Mouse (Mus musculus): ENCODE results near the gene Mrpl2.

Gene Mrpl2

DNA sequence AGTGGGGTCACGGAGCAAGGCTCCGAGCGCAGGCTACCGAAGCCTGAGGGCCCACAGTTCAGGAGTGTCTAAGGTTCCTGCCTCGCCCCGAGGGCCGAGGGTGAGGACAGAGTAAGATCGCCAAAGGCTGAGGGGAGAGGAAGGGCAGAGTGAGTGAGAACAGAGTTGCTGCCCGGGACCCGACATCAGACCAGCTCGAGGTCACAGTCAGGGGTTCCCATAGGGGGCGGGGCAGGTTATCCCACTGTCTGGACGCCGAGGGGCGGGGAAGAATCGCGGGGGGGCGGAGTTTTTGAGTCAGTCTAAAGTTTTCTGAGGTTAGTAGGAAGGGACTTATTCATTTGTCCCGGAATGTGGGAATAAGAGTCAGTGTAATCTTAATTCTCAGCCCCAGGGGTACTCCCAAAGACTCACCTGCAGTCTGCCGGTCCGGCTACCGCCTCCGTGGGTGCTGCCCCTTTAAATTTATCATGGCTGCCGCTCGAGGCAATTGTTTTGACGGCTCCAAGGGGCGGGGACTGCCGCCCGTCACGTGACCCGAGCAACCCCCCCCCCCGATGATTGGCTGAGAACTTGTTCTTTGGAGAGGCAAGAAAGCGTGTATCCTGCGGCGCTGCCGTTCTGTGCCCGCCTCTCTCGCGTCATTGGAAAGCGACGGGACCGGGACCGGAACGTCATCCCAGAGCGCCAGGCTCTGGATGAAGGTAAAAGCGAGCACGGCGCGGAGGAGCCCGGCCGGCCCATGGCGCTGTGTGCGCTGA lies at the start of gene Mrpl2, which contains the start of gene Klc4:
Gene Mrpl2, plus strand, starts transcription at position 669 of the 761 bp plus-strand sequence.
Gene Klc4, minus strand, starts transcription at position 462 of the 761 bp plus-strand sequence.
- DNase-seq: peak; percentile 100

DNA sequence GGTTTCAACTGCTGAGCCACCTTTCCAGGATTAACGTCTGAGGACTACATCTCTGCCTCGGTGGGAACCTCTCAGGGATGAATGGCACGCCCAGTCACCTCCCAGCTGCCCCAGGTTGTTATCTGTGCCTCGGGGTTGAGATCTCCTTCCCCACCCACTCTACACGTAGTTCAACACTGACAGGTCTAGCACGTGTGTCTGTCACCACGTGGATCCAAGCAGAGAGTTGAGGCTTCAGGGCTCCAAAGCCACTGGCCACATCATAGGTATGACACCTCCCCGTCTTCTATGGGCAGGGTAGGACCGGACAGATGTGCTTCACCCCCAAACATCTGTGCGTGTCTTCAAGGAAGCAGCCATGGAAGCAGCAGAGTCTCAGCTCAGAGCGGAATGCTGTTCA lies 48.1 kb upstream of the Mrpl2 start:
- no peak for DNase-seq

DNA sequence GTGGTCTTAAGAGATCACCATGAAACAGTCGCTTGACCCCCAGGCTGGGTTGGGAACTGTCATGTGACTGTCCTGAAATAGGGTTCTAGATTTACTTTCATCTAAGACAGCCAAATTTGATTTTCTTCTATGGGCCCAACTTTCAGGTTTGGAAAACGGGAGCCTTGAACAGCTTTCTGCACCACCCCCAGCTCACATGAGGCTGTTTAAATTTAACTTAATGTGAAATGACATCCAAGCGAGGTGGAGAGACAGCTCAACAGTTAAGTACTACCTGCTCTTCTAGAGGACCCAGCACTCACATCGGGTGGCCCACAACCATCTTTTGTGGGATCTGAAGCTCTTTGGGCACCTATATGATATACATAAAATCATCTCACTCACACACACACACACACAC lies 47.1 kb upstream of the Mrpl2 start:
- no peak for DNase-seq

DNA sequence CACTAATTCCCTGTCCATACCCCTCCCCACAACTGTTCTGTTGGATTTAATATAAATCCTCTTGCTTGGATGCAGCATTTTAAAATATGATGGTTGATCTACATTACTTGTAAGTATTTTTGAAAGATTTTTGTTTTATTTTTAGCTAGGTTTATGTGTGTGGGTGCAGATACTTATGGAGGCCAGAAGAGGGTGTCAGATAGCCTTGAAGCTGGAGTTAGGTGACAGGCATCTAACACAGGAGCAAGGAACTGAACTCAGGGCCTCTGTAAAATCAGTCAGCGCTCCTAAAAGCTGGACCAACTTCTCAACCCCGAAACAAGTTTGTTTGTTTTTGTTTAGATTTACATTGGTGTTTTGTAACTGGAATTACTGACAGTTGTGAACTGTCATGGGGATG lies 45.5 kb upstream of the Mrpl2 start:
- no peak for DNase-seq

DNA sequence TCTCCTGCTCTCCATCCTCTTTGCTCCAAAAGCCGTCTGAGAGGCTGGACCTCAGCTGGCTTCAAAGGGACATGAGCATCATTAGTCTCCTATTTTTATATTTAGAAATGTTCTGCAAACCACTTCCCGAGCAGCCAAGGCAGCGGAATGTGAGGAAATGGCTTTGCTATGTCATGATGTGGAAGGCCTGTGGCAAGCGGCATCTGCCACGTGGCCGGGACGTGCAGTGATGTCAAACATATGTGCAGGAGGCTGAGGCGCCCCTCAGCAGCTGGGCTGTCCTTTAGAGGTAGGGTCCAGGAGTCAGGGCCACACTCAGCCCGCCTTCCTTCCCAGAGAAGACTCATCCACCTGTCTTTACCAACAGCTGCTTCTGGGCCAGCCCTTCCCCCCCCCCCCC lies 43.8 kb upstream of the Mrpl2 start:
- no peak for DNase-seq

DNA sequence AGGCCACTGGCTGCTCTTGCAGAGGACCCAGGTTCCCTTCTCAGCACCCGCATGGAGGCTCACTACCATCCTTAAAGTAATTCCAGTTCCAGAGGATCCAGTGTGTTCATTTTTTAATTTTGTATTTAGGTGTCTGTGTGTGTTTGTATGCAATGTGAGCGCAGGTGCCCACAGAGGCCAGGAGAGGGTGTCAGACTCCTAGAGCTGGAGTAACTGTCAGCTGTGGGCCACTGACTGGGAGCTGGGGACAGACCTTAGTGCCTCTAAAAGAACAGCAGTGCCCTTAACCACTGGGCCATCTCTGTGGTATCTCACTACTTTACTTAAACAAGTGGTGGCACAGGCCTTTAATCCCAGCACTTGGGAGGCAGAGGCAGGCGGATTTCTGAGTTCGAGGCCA lies 42.8 kb upstream of the Mrpl2 start:
- DNase-seq: no peak

DNA sequence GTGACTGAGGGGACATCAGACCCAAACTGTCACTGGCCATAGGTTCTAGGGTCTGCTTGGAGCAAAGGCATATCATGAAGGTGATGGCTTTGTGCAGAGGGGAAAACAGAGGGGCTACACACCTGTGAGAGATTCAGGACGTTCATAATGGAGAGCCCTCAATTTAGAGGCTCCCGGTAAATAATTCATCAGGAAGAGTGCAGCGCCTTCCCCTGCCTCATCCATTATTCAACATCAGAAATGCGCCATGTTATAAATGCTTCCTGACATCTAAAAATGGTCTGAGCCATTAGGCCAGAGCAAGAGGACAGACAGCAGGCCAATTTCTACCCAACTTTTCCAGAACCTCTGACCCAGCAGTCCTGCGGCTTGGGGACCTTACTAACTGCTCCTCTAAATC lies 40.9 kb upstream of the Mrpl2 start:
- no peak for DNase-seq

DNA sequence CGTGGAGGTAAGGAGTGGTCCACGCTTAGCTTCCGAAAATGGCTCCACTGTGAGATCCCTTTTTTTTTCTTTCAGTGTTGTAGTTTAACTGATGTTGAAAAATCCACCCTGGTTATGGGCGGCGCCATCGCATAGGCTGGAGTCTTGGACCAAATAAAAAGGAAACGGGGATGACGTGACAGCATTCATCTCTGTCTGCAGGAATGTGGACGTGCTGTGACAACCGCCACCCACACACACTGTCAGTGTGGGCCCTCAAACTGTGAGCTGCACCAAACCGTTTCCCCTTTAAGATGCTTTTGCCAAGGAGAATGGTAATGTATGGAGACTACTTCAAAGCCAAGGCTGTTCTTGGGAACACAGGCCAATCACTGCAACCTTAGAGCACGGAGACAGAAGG lies 40.0 kb upstream of the Mrpl2 start:
- no peak for DNase-seq

DNA sequence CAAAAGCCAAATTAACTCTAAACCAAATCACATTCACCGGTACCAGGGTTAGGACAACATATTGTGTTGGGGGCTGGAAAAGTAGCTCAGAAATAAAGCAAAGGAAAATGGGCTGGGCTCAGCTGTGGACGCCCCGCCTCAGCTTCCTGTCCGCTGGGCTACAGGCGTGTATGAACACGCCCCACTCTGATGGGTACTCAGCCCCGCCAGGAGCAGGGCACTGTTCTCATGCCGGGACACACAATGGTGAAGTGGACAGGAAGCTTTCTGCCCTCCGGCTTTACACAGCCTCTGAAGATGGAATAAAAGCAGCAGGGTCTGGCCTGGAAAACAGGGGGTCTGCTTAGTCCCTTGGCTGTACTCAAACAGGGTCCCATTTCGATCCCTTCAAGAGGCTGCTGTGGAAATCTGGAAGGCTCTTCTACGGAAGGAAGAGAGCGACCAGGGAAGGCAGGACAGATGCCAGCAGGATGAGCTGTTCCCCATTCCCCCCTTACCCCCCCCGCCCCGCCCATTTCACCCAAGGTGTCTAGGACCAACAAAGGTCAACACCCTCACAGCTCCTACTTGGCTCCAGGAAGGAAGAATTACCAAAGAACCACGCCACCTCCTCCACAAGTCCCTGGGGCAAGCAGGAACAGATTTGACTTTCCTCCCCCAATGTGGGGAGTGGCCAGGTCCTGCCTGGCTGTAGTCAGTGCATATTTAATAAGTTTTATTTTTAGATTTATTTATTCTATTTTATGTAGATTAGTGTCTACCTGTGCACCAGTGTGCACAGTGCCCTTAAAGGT lies 36.1 kb upstream of the Mrpl2 start:
- DNase-seq: no peak

DNA sequence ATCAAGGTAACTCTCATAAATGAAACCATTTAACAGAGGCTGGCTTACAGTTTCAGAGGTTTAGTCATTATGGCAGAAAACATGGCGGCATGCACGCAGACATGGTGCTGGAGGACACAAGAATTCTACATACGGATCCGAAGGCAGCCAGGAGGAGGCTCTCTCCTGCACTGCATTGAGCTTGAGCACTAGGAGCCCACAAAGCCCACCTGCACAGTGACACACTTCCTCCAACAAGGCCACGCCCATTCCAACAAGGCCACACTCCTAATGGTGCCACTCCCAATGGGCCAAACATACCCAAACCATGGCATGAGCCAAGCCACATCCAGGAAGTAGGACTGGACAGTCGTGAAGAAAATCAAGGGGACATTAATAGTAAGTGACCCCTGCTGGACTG lies 34.7 kb upstream of the Mrpl2 start:
- no peak for DNase-seq

DNA sequence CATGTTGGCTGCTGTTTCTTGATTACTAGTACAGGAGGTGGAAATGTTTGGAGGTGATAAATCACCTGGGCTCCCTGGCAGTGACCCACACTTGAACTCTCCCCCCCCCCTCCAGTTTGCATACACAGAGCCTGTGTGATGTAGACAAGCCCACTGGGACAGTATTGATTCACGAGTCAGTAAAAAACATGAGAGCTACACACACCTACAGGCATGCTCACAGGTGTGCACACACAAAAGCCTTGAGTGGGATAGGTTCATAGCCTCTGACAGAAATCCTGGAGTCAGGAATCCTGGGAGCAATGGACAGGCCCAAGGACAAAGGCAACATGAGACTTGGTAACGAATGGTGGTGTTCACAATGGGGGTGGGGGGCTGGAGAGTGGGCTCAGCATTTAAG lies 33.8 kb upstream of the Mrpl2 start:
- DNase-seq: no peak

DNA sequence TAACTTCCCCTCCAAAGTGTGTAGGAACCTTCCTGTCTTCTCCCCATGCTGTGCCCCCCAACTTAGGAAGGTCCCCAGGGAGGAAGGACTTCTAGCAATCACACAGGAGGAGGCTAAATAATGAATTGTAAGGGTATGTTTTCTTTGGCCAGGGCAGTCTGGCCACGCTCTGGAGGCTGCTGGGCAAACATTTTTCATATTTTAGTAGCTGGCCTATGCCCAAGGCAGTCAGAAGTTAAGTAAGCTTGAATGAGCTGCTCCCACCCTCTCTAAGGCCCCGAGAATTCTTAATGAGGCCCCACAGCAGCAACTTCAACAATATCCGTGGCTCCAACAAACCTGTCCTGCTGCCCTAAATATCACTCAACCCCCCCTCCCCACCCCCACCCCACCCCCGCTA lies 33.2 kb upstream of the Mrpl2 start:
- DNase-seq: no peak

DNA sequence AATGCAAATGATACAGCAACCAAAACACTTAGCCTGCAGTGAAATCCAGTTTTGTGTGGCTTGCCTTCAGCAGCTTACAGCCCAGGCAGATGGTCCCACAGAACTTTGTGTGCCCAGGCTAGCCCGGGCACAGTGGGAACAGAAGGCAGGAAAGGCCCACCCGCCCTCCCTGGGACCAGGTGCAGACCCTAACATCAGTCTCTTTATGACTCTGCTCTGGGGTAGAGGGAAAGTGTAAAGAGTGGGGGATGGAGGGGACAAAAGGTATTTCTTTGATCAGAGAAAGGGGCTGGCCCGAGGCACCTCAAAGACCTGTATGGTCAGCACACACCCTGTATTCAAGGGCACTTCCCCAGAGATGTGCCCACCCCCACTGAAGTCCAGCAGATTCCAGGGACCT lies 32.8 kb upstream of the Mrpl2 start:
- no peak for DNase-seq

DNA sequence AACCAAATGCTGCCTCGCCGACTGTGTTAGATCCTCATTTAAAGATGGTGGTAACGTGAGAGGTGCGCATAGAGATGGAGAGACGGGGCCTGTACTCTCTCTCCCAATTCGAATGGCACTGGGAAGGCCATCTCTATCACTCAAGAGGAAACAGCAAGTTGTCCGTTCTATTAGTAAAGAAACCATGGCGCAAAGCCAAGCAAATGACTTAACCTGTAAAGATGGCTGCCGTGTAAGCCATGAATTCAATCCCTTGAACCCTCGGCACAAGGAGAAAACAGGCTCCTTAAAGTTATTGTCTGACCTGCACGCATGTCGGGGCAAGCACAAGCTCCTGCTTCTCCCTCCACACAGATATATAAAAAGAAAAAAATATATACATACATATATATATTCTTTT lies 28.2 kb upstream of the Mrpl2 start:
- DNase-seq: no peak

DNA sequence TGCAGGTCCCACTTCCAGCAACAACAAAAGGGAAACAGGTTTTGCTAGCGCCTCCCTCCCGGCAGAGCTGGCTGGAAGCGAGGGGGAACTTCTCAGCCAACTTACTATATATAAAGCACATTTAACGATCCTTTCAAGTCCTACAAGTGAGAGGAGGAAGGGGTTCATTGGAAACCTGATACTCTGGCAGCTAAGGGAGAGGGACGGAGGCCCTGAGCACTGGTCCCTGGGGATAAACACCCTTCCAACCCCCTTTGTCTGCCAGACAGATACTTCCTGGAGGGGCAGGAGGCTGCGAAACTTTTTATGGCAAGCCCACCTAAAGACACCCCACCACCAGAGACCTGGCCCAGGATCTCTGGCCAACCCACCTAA lies 27.6 kb upstream of the Mrpl2 start:
- no peak for DNase-seq

DNA sequence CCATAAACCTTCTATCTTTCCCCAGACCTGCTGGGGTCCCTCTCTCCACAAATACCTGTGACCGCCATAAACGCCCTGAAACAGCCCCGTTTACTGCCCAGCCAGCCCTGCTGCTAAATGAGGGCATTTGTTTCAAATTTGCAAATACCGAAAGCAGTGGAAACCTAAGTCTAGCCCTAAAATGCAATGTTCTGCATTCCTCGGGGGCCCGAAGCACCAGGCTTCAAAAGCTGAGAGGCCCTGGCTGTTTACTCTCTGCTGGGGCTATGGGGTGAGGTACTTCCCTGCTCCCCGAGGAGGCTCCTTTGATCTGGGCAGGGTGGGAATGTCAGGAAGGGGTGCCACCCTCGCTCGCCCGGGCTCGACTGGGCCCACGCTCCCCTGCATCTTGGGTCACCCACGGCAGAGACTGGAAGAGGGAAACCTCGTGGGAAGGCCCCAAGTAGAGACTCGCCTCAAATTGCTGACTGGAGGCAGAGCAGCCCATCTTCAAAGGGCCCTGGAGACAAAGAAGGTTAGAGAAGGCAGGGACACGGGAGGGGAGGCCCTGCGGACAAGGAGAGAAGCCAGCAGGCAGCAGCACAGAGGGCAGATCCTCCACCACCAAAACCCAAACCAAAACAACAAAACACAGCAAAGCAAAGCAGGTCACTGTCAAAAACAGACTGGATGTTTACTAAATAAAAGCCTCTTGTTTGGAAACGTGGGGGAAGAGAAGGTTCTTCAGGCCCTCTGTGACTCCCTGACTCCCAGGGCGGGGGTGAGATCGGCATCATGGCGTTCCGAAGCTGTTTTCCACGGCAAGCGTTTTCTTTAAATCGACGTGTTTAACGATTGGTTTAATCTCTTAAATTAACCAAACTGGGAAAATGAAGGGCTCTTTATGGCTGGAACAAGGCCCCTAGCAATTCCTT lies 27.0 kb upstream of the Mrpl2 start:
- no peak for DNase-seq

DNA sequence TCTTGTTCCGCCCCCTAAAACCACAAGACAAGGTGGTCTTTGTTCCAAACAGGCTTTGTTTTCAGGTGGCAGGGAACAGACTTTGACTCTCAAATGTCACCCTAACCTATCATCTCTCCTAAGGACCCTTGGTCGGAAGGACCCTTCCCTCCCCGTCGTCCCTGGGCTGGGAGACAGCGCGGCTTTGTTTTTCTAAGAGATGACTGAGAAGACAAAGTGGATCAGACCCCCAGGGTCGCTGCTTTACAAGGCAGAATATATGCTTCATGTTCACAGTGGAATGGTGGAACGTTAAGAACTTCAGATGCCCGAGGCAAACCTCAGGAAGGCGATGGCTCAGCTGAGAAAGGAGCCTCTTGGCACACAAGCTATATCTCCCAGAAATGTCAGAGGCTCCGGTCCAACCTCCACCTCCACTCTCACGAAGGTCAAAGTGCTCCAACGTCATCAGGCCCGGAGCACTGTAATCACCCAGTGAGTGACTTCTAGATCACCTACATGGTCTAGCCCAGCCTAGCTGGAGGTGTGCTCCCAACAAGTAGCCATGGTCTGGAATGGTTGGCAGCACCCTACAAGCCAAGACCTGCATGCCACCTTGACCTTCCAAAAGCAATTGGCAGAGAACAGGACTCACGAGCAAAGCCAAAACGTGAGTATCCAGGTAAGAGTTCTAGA lies 26.2 kb upstream of the Mrpl2 start:
- DNase-seq: no peak

DNA sequence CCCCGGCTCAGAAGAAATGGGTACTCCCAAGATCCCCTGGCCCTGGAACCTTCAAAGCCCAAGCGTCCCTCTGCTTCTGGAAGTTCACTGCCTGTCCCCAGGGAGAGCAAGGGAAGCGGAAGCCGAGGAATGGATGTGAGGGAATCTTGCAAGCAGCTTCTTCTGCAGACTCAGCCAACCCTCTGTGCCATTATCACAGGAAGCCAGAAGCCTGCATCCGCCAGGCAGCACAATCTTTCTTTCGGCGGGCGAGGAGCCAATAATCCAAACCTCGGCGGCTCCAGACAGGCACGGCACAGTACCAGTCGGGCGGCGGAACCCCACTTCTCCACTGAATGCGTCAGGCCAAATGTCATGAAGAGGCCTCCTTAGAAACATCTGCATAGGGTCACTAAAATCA lies 24.7 kb upstream of the Mrpl2 start:
- DNase-seq: peak; percentile 68 to 79

DNA sequence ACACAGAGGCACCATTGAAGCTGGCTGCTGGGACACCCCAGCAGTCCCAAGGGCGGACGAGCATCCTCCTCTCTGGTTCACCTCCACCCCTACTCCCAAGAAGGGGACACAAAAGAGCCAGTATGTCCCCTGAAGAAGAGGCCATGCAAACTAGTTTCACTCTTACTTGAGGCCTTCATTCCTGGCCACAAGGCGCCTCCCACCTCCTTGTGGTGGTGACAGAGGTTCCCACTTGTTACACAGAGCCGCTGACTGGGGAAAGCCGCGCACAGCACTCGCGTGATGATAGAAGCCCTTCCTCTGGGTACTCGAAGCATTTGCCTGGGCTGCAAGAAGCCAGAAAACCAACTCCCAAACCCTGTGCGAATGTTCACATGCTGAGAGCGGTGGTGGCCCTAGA lies 23.8 kb upstream of the Mrpl2 start:
- DNase-seq: no peak

DNA sequence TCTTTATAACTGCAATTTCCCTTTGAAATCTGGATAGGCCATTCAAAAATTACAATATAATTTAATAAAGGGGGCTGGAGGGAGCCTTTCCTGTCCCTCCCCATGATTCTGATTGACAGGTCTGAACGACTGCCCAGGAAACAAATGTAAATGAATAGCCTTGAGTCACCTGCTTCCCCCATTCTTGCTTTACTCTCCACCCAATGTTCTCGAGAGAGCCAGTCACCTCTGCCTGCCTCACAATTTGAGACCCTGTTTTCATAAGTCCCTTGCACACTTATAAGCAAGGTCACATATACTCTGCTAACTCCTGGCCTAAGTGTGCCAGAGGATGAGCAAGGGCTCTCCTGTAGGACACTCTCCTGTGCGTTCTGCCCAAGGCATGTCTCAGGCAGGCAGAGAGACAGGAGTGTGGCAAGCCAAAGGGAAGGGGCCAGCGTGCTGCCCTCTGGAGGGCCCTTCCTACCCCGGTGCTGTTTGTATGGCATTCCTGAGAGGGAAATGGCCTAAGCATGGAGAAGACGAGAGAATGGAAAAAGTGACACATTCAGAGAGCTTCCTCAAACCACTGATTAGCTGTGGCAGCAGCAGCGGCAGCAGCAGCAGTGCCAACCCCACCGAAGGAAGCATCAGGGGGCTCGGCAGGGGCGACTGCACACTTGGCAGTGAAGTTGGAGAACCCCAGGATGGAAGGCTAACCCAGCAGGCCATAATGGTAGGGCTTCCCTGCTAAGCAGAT lies 22.0 kb upstream of the Mrpl2 start:
- peak; percentile 33 to 44 for DNase-seq

DNA sequence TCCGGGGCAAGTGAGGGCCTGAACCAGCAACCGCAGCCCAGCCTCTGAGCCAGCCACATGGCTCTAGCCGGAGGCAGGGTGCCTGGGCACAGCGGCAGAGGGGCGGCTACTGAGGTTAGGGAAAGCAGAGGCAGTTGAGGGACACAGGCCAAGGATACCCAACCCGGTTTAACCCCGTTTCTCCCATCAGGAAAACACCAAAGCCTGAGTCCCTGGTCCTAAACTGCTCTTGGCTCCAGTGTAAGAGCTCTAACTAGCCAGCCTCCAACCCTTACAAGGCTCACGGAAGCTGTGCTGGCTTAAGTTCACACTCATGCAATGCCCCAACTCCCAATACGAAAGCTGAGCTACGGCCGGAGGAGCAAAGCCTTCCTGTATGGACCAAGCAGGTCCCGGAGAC lies 21.4 kb upstream of the Mrpl2 start:
- no peak for DNase-seq

DNA sequence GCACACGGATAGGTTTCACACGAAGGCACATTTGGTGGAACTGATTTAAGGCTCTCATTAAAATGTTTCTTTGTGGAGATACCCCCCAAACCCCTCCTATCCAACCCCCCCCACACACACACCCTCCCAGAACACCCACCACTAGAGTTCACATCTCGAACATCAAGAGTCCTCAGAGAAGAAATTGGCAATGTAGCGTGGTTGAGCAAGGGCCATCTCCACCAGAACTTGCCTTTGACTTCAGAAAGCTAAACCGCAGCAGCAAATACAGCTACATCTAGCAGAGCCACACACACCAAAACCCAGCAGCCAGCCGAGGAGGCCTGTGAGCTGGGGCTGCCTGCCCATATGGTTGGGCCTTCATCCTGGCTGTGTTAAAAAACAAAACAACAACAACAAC lies 18.6 kb upstream of the Mrpl2 start:
- no peak for DNase-seq
